ENCODE assay signal across 11 mouse cellular contexts in the genomic region with DNA sequence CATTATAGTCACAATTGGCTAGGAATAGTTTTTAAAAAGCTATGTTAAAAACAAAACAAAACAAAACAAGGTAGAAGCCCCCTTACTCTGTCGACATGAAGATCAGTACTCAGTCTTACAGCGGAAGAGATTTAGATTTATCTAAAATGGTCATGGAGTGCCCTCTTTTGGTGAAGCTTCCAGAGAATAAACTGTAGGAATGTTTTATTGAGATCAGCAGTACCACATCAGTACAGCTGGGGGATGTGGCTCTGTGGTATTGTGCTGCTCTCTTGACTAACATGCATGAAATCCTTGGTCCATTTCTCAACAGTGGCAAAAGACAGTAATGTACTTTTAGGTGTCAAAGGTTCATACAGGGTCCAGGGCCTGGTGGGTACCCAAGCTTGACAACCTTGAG. TPM values are rescaled to one million over a fixed set of nuclear protein-coding genes. Genes with fewer than 3 reads are reported as not detected.
DNase-seq lines count a peak whose midpoint lies in the region; ATAC-seq and TF ChIP-seq lines count a peak whose summit lies in the region.
"Had no signal": no experiment of that assay in that cellular context is flagged by ENCODE, and none has a peak within 500 bp of the region (broad histone marks: within the 10 kb centered on the region; RNA-seq: fewer than 3 reads in every experiment).

No protein-coding gene starts in this region.

- no peaks in the 10 kb centered on the region for H3K4me1 ChIP-seq in cortical plate, adult 2 months (ENCODE audit: control insufficient read depth, insufficient read depth, low read length)
- H3K4me1 ChIP-seq: limb, embryonic 15.5 days had no signal

- H3K27ac ChIP-seq in left cerebral cortex, adult 2 months = no peak overlapping the region
- no peak overlapping the region for H3K27ac ChIP-seq in cortical plate, adult 2 months (ENCODE audit: insufficient read depth, low read length)
- H3K27ac ChIP-seq: limb, embryonic 15.5 days had no signal

- ATAC-seq in megakaryocyte-erythroid progenitor cell, adult 5-6 weeks (replicated peaks; ENCODE audit: low FRiP score, low TSS enrichment, poor library complexity, severe bottlenecking) = peak; percentile 44

- H3K4me3 ChIP-seq in left cerebral cortex, adult 2 months = no peak overlapping the region
- no peak overlapping the region for H3K4me3 ChIP-seq in cortical plate, adult 2 months (ENCODE audit: insufficient read depth, low read length)
- H3K4me3 ChIP-seq: erythroblast, embryonic 14.5 days; limb, embryonic 15.5 days had no signal

- intact Hi-C loops in left cerebral cortex, adult 2 months (cut with DNase I) = loop anchor here (2.0 to 10.0 kb wide), 2 partner anchors 138 to 302 kb away; no protein-coding TSS in a partner anchor

- peak; percentile 69 for TF ChIP-seq CTCF in left cerebral cortex, adult 2 months (IDR thresholded peaks at IDR 0.05)
- peak; percentile 30; the same call in 1 of the 2 replicates for TF ChIP-seq CTCF in cortical plate, adult 2 months (IDR thresholded peaks at IDR 0.05; ENCODE audit: extremely low read depth, insufficient read depth, low read length)

- peak; percentile 61 for DNase-seq in embryo, embryonic 10.5 days (ENCODE audit: low spot score)
- DNase-seq in embryo, embryonic 9.5 days (ENCODE audit: extremely low spot score) = no peak
- DNase-seq in left cerebral cortex, adult 2 months (ENCODE audit: extremely low spot score in 1 of 2, low spot score in 2 of 2) = no peak
- DNase-seq in left cerebral cortex, adult 8-10 months (ENCODE audit: low spot score in 2 of 2) = no peak
- no peak for DNase-seq in thymus, postnatal 10 days (ENCODE audit: low spot score in 2 of 2)
- DNase-seq in frontal cortex, postnatal 14 days (ENCODE audit: low spot score in 2 of 2) = no peak

- TF ChIP-seq POLR2A in cortical plate, adult 2 months (IDR thresholded peaks at IDR 0.05; ENCODE audit: extremely low read depth, insufficient read depth, low read length) = no peak

RNA-seq across cellular contexts. Expression of gene Zfp949, which starts 5.0 kb away (rescaled TPM):
- 10 to 100 TPM; 26.0 to 26.2 TPM for total RNA-seq in left cerebral cortex, adult 2 months (2021)
- total RNA-seq in left cerebral cortex, adult 8-10 months (2022) = 10 to 100 TPM; 23.3 to 30.1 (median 28.9) TPM
- polyA plus RNA-seq in cortical plate, adult 2 months (2012; rRNA removed) = 18.1 and 19.6 TPM in 2 replicates
- 8.7 and 11.2 TPM in 2 replicates for total RNA-seq in megakaryocyte-erythroid progenitor cell, adult 5-6 weeks (2014; fragmentation: Nextera tagmentation)
- total RNA-seq in megakaryocyte-erythroid progenitor cell, adult 5-6 weeks (2017) = 9.9 and 11.4 TPM in 2 replicates

RNA-seq across cellular contexts. Expression of gene Trim43a, which starts 37.9 kb away (rescaled TPM):
- 1 to 10 TPM; 1.6 to 1.7 TPM for total RNA-seq in left cerebral cortex, adult 2 months (2021)
- 1 to 10 TPM in 3 of 4 experiments, under 1 TPM in 1; 0.89 to 2.7 (median 1.6) TPM for total RNA-seq in left cerebral cortex, adult 8-10 months (2022)
- 0.66 and 0.71 TPM in 2 replicates for polyA plus RNA-seq in cortical plate, adult 2 months (2012; rRNA removed)
- not detected in 2 replicates for total RNA-seq in megakaryocyte-erythroid progenitor cell, adult 5-6 weeks (2014; fragmentation: Nextera tagmentation)
- total RNA-seq in megakaryocyte-erythroid progenitor cell, adult 5-6 weeks (2017) = not detected in 2 replicates
- polyA plus RNA-seq: erythroblast, embryonic 14.5 days; limb, embryonic 15.5 days; small intestine, adult 2 months had no signal
